Mouse (Mus musculus): ENCODE measurements around the gene Mfn2.

- TF ChIP-seq SIN3A (IDR thresholded peaks at IDR 0.05; ENCODE audit: low read length) = no peak
- TF ChIP-seq CTCF (conservative IDR thresholded peaks at IDR 0.05 in 1 of 2, IDR thresholded peaks at IDR 0.05 in 1 of 2; ENCODE audit: low read depth in 2 of 2, low read length in 2 of 2) = no peak
Measured at GRCm38 (mm10) chr4:147879456-147879855, 25.0 kb downstream of the Mfn2 start.

All from CH12.LX (cell line).